Mouse (Mus musculus) cerebellum, postnatal 4 days (tissue): ENCODE results near the gene Ppp1r17.
A peak's percentile ranks its signal among the peaks of the same experiment; 100 is the strongest.

ENCODE experiments used
- DNase-seq, 2 experiments: peaks; one replicate each; pipeline ENCODE4 v3.0.0; 2022; ENCODE audit warnings: low spot score in 2 of 2, mixed read lengths in 1 of 2

The Ppp1r17 gene

DNA sequence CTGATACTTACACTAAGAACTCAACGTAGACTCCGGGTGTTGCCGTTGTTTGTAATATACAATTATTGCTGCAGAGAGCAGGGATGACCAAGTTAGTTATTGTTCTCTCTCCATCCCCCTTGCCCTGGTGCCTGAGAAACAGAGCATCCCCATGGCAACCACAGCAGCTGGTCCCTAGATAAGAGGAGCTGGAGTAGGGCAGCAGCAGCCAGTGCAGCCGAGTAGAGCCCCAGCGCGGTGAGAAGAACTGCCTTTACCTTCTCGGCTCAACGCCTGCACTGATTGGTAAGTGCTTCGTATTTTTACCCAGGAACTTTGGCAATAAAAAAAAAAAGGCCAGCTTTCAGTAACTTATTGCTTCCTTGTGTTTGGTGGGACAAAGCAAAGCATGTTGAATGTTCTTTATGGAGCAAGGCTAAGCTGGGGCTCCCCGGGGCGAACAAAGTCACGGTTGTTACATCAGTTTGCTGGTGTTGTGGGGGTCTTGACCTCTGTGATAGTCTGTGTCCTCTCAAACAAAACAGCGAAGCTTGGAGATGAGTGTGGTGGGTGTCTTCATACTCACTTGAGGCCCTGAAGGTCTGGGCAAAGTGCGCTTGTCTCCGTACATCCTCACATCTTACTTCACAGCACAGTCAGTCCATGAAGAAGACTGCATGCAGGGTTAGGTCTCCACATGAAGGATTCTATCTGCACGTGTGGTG is at the start of gene Ppp1r17:
Ppp1r17 (plus strand) TSS at position 207 of the 704 bp plus-strand sequence.
- DNase-seq = no peak

DNA sequence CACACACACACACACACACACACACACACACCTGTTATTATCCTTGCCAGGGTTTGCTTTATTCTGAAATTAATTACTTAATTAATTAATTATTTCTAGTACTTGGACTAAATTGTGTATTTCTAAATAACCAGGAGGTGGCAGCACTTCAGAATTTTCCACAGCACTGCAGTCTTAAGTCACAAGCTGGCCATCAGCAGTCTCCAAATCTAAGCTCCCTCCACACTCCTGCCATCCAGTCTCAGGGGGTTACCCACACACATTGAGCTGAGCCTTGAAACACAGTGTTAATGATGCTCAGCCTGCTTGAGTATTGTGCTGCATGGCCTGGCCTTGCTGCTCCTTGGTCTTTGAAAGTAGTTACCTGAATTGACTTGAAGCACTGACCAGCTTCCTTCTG is 44.3 kb upstream of the Ppp1r17 start:
- peak in 1 of 2 experiments; percentile 30 for DNase-seq

DNA sequence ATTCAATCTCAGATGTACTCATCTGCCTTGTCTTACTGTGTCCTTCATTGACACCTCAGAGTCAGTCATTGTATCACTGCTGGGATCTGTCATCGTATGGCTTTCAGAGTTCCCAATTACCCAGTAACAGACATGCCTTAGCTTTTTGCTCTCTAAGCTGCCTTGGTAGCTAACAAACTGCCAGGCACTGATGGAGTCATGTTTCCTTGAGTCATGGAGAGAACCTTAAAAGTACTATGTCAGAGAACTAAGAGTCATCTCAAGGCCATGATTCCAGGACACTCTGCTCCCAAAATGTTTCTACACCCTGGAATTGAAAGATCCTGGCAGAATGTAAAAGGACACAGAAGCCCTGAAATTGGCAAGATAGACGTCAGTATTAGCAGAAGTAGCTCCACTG is 37.5 kb upstream of the Ppp1r17 start:
- DNase-seq = no peak

DNA sequence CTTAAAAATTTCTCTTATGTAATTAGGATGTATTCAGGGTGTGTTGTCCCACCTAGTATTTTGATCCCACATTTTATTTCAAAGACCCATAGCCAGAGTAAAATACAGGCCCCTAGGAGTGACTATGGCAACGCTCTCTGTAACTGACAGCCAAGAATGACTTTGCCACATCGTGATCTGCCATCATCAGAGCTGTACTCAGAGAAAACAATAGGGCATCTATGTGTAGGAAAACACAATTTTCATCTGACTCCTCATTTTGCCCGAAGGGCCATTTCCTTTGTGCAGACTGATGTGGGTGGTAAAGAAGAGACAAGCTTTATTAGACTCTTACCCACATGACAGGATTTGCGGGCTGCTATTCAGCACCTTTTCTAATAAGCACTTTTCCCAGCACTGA is 8.6 kb upstream of the Ppp1r17 start:
- no peak for DNase-seq

DNA sequence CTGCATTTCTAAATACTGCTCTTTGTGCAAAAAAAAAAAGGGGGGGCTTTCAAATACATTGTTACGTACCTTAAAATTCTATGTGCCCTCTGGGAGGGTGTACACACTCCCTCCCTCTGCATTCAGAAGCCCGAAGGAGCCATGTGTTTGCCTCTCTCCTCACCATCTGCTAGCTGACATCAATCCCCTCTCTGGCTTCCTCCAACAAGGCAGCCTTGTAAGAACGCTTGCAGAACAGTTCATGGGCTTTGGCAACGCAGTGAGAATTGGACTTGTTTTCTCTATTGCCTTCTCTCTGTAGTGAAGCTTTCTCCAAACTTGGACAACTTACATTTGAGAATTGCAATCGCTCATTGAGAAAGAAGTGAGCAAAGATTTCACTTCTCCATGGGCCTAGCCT is 4.9 kb upstream of the Ppp1r17 start:
- no peak for DNase-seq

DNA sequence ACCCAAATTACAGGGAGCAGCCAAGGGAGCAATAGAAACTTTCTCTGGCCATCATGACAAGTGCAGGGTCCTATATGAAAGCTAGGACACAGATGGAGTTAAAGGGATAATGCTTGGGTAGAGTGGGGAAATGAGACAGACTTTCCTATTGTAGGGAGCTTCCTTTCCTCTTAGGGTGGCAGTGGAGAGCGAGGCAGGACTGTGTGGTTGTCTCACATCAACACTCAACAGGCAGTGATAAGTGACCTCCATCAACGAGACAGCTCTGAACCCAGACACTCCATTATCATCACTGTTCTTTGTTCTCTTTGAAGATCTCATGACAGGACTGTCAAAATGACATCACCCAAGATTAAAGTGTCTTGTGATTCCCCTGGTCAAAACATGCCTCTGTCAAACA is 2.3 kb downstream of the Ppp1r17 start:
- DNase-seq = no peak

DNA sequence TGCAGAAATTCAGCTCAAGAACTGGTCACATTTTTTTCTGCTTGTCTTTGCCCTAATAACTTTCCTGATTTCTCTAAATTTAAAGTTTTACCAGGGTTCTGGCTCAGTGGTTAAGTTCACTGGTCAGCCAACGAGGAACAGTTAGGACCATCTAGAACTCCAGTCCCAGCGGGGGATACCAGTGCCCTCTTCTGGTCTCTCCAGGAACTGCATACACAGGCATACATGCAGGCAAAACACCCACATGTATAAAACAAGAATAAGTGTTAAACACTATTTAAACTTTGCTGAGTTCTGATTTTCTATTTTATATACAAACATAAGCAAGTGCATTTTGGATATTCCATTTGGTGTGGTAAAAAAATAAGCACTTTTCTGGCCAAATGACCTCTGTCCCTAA is 8.2 kb downstream of the Ppp1r17 start:
- peak in 1 of 2 experiments; percentile 19 for DNase-seq

DNA sequence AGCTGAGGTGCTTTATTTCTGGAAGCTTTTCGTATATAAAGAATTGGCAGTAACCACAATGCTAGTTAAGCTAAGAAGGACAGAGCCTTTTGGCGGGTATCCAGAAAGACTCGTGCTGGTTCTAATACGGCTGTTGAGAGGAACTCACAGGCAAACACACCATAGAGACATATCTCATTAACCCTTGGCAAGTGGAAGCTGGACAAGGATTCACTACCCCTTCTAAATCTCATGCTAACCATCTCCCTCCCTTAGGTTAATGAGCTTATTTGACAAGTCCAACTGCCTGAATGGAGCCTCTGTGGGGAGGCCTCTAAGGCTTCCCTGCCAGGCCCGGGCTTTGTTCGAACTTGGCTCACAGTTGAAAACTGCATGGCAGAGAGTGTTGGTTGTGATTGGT is 10.0 kb downstream of the Ppp1r17 start:
- DNase-seq = peak in 1 of 2 experiments; percentile 24

DNA sequence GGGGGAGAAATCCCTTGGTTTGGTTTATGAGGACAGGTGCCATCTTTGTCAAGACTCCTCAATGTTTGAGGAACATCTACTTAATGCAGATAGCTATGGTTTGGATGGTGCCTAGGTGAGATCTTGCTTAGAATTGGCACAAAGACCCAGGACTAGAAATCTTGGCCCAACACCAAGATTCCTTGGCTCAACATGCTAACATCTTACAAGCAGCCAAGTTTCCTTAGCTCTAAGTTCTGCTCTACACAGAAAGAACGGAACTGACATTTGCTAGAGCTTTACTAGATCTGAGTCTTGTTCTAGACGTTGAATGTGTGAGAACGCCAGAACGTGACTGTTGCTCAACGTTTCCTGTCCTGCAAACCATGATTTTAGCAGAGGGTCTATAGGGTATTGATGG is 10.7 kb downstream of the Ppp1r17 start:
- no peak for DNase-seq

DNA sequence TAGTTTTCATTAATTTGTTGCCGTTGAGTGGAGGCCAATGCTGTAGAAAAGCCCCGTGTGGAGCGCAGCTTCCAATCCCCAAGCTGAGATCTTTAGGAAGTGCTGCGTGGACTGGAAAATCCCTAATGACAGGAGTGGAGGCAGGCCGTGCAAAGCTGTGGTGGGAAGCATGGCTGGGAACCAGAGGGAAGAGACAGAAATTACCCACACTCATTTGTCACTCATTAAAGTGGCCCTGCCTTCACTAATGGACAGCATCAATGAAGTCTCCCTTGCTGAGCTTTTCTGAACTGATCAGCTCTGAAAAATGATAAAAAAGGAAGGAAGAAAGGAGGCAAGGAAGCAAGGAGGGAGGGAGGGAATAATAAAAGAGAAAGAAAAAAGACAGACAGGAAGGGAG is 12.7 kb downstream of the Ppp1r17 start:
- no peak for DNase-seq

DNA sequence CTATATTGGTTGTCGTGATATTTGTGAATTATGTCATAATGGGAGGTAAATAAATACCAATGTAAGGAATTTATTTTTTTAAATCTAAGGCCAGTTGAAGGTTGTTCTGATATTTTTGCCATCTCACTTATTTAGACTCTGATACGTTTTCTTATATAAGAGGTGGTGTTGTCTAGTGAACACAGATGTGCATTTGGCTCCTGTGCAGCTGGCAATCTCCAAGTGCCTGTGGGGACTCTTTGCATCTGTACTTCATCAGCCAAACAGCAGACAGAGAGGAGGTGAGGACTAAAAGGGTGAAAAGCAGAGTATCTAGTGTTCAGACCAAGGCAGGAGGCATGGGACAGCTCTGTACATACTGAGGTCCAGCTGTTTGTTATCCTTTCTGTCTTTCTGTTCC is 14.9 kb downstream of the Ppp1r17 start:
- DNase-seq = no peak

DNA sequence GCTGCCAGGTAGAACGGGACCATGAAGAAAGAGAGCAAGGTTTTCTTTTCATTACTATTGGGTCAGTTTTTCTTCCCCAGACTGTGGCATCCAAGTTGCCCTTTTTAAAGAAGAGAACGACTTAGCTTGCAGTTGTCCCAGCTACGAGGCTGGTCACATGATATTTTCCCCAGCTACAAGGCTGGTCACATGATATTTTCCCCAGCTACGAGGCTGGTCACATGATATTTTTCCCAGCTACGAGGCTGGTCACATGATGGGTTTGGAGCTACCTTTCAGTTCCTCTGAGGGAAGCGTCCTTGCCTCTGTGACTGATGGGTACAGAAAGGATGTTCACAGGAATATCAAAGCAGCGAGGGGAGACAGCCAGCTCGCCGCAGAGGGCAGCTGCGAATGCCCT is 17.8 kb downstream of the Ppp1r17 start:
- DNase-seq = no peak

DNA sequence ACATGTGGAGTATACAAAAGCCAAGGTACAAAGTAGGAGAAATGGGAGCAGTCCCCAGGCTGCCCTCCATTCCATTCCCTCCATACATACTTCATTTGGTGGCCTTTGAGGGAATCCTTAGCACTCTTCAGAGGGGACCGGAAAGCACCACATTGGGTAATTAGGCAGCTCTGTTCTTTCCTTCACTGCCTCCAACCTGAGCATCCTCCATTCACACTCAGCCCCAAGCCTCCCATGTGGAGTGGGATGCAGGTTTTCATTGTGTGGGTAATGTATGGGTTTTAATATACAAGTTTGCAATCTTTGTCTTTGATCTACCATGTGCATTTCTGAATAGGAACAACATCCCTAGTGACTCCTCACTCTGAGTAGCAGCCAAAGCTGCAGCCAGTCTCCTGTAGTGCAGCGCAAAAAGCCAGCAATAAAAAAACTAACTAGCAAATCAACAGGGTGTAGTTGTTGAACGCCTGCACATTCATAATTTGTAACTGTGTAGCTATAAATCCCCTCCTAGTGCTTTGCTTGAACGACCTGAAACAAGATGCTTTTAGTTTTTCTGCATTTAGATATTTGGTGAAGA is 22.3 kb downstream of the Ppp1r17 start:
- DNase-seq = no peak

DNA sequence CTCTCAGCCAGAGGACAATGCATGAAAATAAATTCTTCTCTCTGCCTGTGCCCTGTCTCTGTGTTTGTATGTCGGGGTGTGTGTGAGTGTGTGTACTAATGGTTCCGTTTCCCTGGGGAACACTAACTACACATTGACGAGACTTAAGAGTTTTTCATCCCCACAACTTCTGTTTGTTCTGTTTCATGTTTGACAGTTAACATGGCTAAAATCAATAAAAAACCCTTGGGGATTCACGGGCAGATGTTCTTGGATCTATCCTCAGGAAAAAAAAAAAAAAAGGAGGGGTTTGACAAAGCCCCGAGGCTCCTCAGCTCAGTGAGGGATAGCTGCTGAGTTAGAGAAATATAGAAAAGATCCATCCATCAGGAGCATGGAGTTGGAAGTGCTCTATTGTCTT is 27.0 kb downstream of the Ppp1r17 start:
- no peak for DNase-seq

DNA sequence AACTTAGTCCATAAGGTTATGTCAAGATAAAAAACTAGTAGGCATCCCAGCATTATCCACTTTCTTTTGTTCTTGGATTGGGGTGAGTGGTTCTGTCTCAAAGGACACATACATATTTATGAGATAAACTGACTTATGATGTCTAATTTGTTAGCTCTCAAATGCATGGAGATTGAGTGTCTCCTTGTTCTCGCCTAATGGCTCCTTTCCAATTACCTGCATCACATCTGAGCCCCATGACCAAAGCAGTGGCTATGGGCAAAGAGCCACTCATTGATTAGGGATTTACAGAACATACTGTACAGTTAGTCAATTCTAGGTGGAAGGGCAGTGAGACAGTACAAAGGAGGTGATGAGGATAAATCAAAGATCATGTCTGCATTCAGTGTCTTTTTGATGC is 27.4 kb downstream of the Ppp1r17 start:
- no peak for DNase-seq

DNA sequence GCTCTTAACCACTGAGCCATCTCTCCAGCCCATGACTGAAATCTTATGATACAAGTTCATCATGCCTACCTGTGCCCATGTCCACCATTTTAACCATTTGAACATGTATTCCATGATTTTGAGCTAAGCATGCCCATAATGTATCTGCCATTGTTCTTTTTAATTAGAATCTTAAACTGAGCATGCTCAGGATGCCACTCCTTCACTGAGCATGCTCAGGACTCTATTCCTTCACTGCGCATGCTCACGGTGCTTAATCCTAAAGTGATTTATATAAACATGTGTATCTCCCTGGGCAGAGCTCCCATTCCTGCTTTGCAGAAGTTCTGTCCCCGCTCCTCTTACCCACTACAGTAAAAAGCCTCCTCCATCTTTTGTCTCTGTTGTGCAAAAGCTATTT is 31.3 kb downstream of the Ppp1r17 start:
- DNase-seq = no peak

DNA sequence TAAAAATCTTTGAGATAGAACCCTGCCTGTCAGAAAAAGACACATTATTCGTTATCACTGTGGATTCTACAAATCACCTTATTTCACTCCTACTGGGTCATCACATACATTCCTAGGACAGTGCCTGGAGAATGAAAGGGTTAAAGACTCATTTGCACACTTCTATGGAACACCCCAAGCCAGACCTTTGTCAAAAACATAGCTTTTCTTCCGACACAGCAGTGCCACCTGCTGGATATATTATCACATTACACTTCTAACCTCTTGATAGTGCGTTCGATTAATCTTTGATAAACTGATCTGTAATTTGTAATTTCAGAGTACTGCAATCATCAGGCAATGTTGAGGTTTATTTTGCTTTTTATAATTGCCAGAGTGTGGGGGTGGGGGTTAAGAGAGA is 31.8 kb downstream of the Ppp1r17 start:
- DNase-seq = peak in 1 of 2 experiments; percentile 18

DNA sequence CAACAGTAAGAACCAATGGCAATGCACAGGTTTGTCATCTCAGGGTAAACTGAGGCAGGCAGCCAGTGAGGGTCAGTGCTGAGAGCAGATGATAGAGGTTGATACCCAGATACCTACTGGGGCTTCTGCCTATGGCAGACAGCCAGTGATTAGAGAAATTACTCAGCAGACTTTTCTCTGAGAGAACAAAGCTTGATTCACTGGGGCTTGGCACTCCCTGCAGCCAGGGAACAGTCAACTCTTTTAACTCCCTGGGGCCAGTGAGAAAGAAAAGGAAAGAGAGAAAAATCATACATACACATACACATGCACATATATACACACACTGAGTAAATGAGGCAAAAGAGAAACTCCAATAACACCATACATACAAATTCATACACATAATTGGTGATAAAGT is 46.4 kb downstream of the Ppp1r17 start:
- no peak for DNase-seq

DNA sequence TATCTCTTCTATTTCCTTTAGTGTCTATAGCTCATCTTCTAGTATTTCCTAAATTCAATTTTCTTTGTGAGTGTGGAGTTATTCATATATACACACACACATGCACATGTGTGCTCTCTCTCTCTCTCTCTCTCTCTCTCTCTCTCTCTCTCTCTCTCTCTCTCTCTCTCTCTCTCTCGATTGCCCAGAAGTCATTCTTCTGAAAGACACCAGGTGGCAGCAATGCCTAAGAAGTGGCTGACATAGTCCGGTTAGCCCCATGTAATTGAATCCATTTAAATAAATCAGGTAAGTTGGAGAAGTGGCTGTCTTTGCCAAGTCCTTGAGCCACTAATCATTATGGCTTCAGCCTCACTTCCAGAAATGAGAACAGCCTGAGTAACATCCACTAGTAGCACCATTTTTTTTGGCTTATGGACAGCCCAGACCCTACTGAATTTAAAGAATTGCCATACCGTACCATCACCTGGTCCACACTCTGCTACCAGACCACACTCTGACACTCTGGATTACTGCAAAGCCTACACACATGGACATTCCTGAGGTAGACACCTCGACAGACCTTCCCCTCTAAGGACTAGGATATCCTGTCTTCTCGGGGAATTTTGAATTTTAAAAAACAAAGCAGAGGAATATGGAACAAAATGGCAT is 49.5 kb downstream of the Ppp1r17 start:
- DNase-seq = peak in 1 of 2 experiments; percentile 46

DNA sequence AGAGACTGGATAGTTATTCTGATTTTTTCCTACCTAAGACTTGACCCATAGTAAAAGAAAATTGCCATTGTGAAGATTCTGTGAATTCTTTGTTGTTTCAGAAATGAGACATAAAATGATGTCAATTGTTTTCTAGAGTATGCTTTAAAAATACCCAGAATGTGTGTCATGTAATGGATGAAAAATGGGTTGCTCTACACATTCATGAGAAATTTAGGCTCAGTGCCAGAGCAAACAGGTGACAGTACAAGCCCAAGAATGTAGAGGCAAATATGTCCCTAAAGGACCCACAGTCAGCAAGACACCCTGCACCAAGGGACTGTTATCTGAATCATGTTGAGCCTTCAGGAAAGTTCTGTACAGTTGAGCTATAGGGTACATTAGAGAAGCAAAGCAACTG is 51.2 kb downstream of the Ppp1r17 start:
- DNase-seq = no peak

DNA sequence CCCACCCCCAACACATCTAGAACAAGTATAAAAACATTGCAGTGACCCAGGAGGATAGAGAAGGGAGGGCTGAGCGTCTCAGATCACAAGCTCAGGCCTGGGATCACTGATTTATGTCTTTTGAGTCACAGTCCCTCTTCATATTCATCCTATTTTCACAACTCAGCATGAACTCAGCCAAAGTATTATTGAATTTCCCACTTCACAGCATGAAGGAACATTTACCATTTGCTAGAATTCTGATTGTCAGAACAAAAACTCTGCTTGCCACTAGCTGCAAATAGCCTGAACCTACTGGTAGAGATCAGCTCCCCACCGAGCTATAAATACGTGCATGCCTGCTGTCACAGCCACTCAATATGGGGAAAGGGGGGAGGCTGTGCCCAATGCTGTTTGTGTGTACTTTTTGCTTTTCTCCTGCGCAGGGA is 59.1 kb downstream of the Ppp1r17 start:
- DNase-seq = no peak
